Mouse (Mus musculus) stomach, postnatal 0 days (tissue): ENCODE measurements around the gene Edem1. TPM values are rescaled to one million over a fixed set of nuclear protein-coding genes. Genes with fewer than 3 reads are reported as not detected.

Experiments
- ATAC-seq: fragments of 200-750 bp; cut with Nextera tagmentation; 2 replicates; pipeline ENCODE4 v1.8.0; 2017; ENCODE audit not compliant: low FRiP score, low TSS enrichment
- DNase-seq: peaks from one replicate; pipeline ENCODE4 v3.0.0-alpha.2; 2016; ENCODE audit warnings: low spot score
- H3K27ac ChIP-seq: fragments of 300-500 bp; sonication (generic); replicated peaks from 2 replicates; pipeline ENCODE4 v1.5.1; 2014; ENCODE audit warnings: mild to moderate bottlenecking, control low read depth
- H3K27me3 ChIP-seq: fragments of 300-500 bp; sonication (generic); 2 replicates; pipeline ENCODE4 v1.6.1; 2014; ENCODE audit warnings: low read length; ENCODE audit not compliant: control insufficient read depth, insufficient read depth
- H3K36me3 ChIP-seq: fragments of 300-500 bp; sonication (generic); 2 replicates; pipeline ENCODE4 v1.6.1; 2014; ENCODE audit warnings: low read length, mixed read lengths; ENCODE audit not compliant: control insufficient read depth, insufficient read depth
- H3K4me1 ChIP-seq: fragments of 300-500 bp; sonication (generic); replicated peaks from 2 replicates; pipeline ENCODE4 v1.6.1; 2014; ENCODE audit warnings: antibody characterized with exemption; ENCODE audit not compliant: control insufficient read depth, insufficient read depth
- H3K4me2 ChIP-seq: fragments of 300-500 bp; sonication (generic); replicated peaks from 2 replicates; pipeline ENCODE4 v1.6.1; 2014; ENCODE audit warnings: low read depth, mild to moderate bottlenecking, control low read depth, moderate library complexity
- H3K4me3 ChIP-seq: fragments of 300-500 bp; sonication (generic); 2 replicates; pipeline ENCODE4 v1.5.1; 2014; ENCODE audit warnings: low read depth, low read length, control low read depth
- H3K9ac ChIP-seq: fragments of 300-500 bp; sonication (generic); 2 replicates; pipeline ENCODE4 v1.6.1; 2014; ENCODE audit warnings: mild to moderate bottlenecking, low read length, control low read depth, mixed read lengths
- H3K9me3 ChIP-seq: fragments of 300-500 bp; sonication (generic); 2 replicates; pipeline ENCODE4 v1.6.1; 2016; ENCODE audit warnings: low read length; ENCODE audit not compliant: control insufficient read depth
- CTCF ChIP-seq: IDR thresholded peaks from 2 replicates; pipeline ENCODE4 v1.5.1; 2016; ENCODE audit warnings: antibody characterized with exemption, low read depth, mild to moderate bottlenecking, moderate library complexity
- EP300 ChIP-seq: optimal IDR thresholded peaks from 2 replicates; pipeline ENCODE3; 2016; ENCODE audit warnings: antibody characterized with exemption
- WGBS: fragments of 180-500 bp; shearing (Covaris S2); extraction: QIAGEN DNeasy Blood & Tissue Kit; methylation state at CpG from one replicate; pipeline ENCODE4 v1.1.7; 2014; 5-methylcytosine and 5-hydroxymethylcytosine counted together
- polyA plus RNA-seq: library from polyadenylated mRNA; unstranded; fragments of >200 nt; fragmentation: Nextera tagmentation; extraction: Ambion mirVana; gene quantifications from 2 replicates; pipeline ENCODE4 v1.2.1, GENCODE M21; 2015

Gene Edem1
- polyA plus RNA-seq, 1 experiment from 2014 or later: 34.8 TPM

- ATAC-seq: no peak
- TF ChIP-seq CTCF (no peak), EP300 (no peak)
- H3K27ac ChIP-seq: no peak overlapping the region
- no peak overlapping the region for H3K4me2 ChIP-seq
- no peak overlapping the region for H3K9ac ChIP-seq
- H3K36me3 ChIP-seq: no peaks in the 10 kb centered on the region
- H3K9me3 ChIP-seq: no peaks in the 10 kb centered on the region
- H3K4me3 ChIP-seq: no peak overlapping the region
- 71% methylated on average over 7 of the region's 7 CpGs for WGBS
- DNase-seq: no peak
- H3K27me3 ChIP-seq: no peaks in the 10 kb centered on the region
- H3K4me1 ChIP-seq: no peaks in the 10 kb centered on the region
Measured at GRCm38 (mm10) chr6:108805871-108806270, 22.6 kb upstream of the Edem1 start.

DNA sequence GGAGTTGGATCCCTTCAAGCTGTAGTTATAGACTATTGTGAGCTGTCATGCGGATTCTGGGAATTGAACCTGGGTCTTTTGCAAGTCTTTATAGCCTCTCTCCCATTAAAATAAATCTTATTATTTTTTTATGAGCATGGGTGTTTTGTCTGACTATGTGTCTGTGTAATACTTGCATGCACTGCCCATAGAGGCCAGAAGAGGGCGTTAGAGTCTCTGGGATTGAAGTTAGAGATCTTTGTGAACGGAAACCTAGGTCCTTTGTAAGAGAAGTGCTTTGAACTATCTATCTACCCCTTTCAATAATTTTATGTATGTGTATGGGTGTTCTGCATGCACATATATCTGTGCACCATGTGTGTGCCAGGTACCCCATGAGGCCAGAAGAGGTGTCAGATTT lies 21.0 kb upstream of the Edem1 start:
- no peak for ATAC-seq
- Histone ChIP-seq H3K27ac (no peak overlapping the region), H3K4me2 (no peak overlapping the region), H3K9me3 (no peaks in the 10 kb centered on the region), H3K4me3 (no peak overlapping the region), H3K36me3 (no peaks in the 10 kb centered on the region), H3K9ac (no peak overlapping the region), H3K4me1 (no peaks in the 10 kb centered on the region), H3K27me3 (no peaks in the 10 kb centered on the region)
- no peak for TF ChIP-seq EP300
- peak; percentile 37 for TF ChIP-seq CTCF
- DNase-seq: no peak
- WGBS: 73% methylated on average over 3 of the region's 3 CpGs

GRCm38 (mm10) chr6:108808786-108809185 lies 19.7 kb upstream of the Edem1 start:
- Histone ChIP-seq H3K4me3 (no peak overlapping the region), H3K9me3 (no peaks in the 10 kb centered on the region), H3K9ac (no peak overlapping the region), H3K4me2 (no peak overlapping the region), H3K36me3 (no peaks in the 10 kb centered on the region), H3K27me3 (no peaks in the 10 kb centered on the region), H3K4me1 (no peaks in the 10 kb centered on the region), H3K27ac (no peak overlapping the region)
- TF ChIP-seq CTCF (peak; percentile 38), EP300 (no peak)
- DNase-seq: no peak
- ATAC-seq: no peak
- WGBS: 73% methylated on average over 1 of the region's 1 CpGs

DNA sequence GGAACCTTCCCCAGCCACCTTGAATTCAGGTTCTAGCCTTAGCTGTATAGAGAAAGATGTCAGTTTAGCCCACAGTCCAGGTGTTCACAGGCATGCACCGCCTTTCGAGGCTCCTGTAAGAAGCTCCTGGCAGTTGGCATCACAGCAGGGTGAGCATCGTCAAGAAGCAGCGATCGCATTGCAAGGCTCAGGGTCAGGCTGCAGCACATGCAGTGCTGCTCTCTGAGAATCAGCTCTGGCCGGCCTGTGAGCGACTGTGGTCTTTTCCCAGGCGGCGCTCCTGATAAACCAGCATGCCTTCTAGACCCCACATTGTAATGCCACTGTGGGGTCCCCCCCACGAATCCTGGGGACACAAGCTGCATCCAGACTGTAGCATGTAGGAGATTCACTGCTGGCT lies 18.2 kb upstream of the Edem1 start:
- no peaks in the 10 kb centered on the region for H3K9me3 ChIP-seq
- H3K4me2 ChIP-seq: no peak overlapping the region
- no peaks in the 10 kb centered on the region for H3K4me1 ChIP-seq
- ATAC-seq: no peak
- no peak overlapping the region for H3K27ac ChIP-seq
- DNase-seq: no peak
- no peak overlapping the region for H3K9ac ChIP-seq
- TF ChIP-seq CTCF (no peak), EP300 (no peak)
- no peaks in the 10 kb centered on the region for H3K36me3 ChIP-seq
- WGBS: 75% methylated on average over 10 of the region's 10 CpGs
- H3K27me3 ChIP-seq: no peaks in the 10 kb centered on the region
- no peak overlapping the region for H3K4me3 ChIP-seq

GRCm38 (mm10) chr6:108812134-108812533 lies 16.3 kb upstream of the Edem1 start:
- Histone ChIP-seq H3K36me3 (no peaks in the 10 kb centered on the region; the same call in 1 of the 2 replicates), H3K4me2 (no peak overlapping the region), H3K9ac (no peak overlapping the region), H3K9me3 (no peaks in the 10 kb centered on the region), H3K27ac (no peak overlapping the region), H3K27me3 (no peaks in the 10 kb centered on the region), H3K4me1 (no peaks in the 10 kb centered on the region), H3K4me3 (no peak overlapping the region)
- TF ChIP-seq EP300 (no peak), CTCF (no peak)
- WGBS: 81% methylated on average over 2 of the region's 2 CpGs
- no peak for ATAC-seq
- DNase-seq: no peak

GRCm38 (mm10) chr6:108817510-108817909 lies 10.9 kb upstream of the Edem1 start:
- Histone ChIP-seq H3K4me2 (no peak overlapping the region), H3K4me3 (no peak overlapping the region), H3K27me3 (no peaks in the 10 kb centered on the region), H3K9me3 (no peaks in the 10 kb centered on the region), H3K4me1 (no peaks in the 10 kb centered on the region), H3K27ac (no peak overlapping the region), H3K9ac (no peak overlapping the region), H3K36me3 (peaks cover 12% of the 10 kb centered on the region)
- 66% methylated on average over 4 of the region's 4 CpGs for WGBS
- DNase-seq: no peak
- no peak for ATAC-seq
- no peak for TF ChIP-seq EP300
- no peak for TF ChIP-seq CTCF
